Mouse (Mus musculus) hindbrain, embryonic 15.5 days (tissue): ENCODE data around the gene Rab17. TPM values are rescaled to one million over a fixed set of nuclear protein-coding genes. Genes with fewer than 3 reads are reported as not detected.
A peak's percentile ranks its signal among the peaks of the same experiment; 100 is the strongest.

Experiments used
- ATAC-seq: fragments of 200-750 bp; cut with Nextera tagmentation; 2 replicates; pipeline ENCODE4 v1.8.0; 2017; ENCODE audit warnings: low read depth, moderate number of reproducible peaks, moderate TSS enrichment; ENCODE audit not compliant: low FRiP score
- H3K27ac ChIP-seq: fragments of 300-500 bp; sonication (generic); replicated peaks from 2 replicates; pipeline ENCODE4 v1.5.1; 2015; ENCODE audit warnings: mild to moderate bottlenecking, inconsistent platforms
- H3K27me3 ChIP-seq: fragments of 300-500 bp; sonication (generic); 2 replicates; pipeline ENCODE4 v1.6.1; 2015; ENCODE audit warnings: control low read depth, inconsistent platforms
- H3K36me3 ChIP-seq: fragments of 300-500 bp; sonication (generic); 2 replicates; pipeline ENCODE4 v1.6.1; 2015; ENCODE audit warnings: control low read depth, inconsistent platforms
- H3K4me1 ChIP-seq: fragments of 300-500 bp; sonication (generic); replicated peaks from 2 replicates; pipeline ENCODE4 v1.6.1; 2015; ENCODE audit warnings: control low read depth, inconsistent platforms
- H3K4me2 ChIP-seq: fragments of 300-500 bp; sonication (generic); 2 replicates; pipeline ENCODE4 v1.6.1; 2015; ENCODE audit warnings: moderate library complexity, mild to moderate bottlenecking, inconsistent platforms
- H3K4me3 ChIP-seq: fragments of 300-500 bp; sonication (generic); 2 replicates; pipeline ENCODE4 v1.5.1; 2015; ENCODE audit warnings: mild to moderate bottlenecking, inconsistent platforms
- H3K9ac ChIP-seq: fragments of 300-500 bp; sonication (generic); 2 replicates; pipeline ENCODE4 v1.6.1; 2015; ENCODE audit warnings: inconsistent platforms
- H3K9me3 ChIP-seq: fragments of 300-500 bp; sonication (generic); 2 replicates; pipeline ENCODE4 v1.6.1; 2016; ENCODE audit warnings: control low read depth, inconsistent platforms
- WGBS: fragments of 180-500 bp; shearing (Covaris S2); methylation state at CpG from one replicate; pipeline ENCODE4 v1.1.7; 2015; 5-methylcytosine and 5-hydroxymethylcytosine counted together
- polyA plus RNA-seq: library from polyadenylated mRNA; unstranded; fragments of >200 nt; fragmentation: Nextera tagmentation; extraction: Ambion mirVana; gene quantifications from 2 replicates; pipeline ENCODE4 v1.2.1, GENCODE M21; 2015

Gene Rab17
- polyA plus RNA-seq, 1 experiment from 2014 or later = 0.10 TPM

DNA sequence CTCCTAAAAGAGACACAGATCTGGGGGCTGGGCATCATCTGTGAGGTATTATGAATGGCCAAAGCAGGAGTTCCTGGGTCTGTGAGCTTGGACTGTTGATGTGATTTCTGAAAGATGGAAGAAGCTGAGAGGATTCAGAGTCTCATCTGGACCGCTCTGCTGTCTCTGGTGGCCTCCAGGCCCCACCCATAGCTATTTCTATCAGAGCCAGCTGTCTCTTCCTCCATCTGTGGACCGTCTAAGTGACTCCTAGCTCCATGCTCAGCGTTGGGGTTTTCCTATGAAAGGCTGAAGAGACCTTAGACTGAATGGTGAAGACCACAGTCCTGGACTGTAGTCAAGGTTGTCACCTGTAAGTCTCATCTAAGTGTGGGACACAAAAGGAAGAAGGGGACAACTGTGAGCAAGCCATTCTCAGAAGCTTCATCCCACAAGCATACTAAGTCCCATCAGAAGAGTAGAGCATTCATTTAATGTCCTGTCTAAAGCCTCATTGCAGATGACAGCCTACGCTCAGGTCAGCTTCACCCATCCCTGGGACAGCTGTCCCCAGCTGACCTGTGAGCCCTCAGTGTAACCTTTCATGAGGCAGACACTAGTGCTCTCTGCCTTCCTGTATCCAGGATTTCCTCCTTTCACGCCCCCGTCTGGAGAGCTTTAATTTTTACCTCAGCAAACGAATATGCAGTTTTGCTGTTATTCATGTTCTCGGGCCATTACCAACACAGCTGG lies 34.2 kb upstream of the Rab17 start:
- no peak overlapping the region for H3K4me3 ChIP-seq
- no peaks in the 10 kb centered on the region for H3K27me3 ChIP-seq
- H3K4me2 ChIP-seq = no peak overlapping the region
- peaks cover 25% of the 10 kb centered on the region for H3K4me1 ChIP-seq
- H3K36me3 ChIP-seq = no peaks in the 10 kb centered on the region
- no peaks in the 10 kb centered on the region for H3K9me3 ChIP-seq
- no peak overlapping the region for H3K27ac ChIP-seq
- WGBS = 87% methylated on average over 8 of the region's 8 CpGs
- H3K9ac ChIP-seq = no peak overlapping the region
- no peak for ATAC-seq

DNA sequence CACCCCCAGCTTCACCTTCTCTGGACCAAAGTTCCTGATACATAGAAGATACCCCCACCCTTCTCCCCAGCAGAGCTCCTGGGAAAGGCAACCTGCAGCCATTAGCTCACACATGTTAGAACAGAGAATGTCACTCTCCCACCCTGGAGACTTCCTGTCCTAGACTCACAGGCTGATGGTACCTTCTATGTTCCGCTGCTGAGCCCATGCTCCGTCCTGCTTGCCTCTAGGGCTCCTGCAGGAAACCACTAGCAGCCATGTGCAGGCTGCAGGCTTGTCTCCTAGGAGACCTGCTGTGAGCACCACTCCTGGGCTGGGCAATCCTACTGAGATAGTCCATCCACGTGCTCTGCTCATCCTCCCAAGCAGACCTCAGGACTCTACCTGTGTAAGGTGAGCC lies 33.2 kb upstream of the Rab17 start:
- 85% methylated on average over 3 of the region's 3 CpGs for WGBS
- Histone ChIP-seq H3K4me2 (no peak overlapping the region), H3K9me3 (no peaks in the 10 kb centered on the region), H3K36me3 (no peaks in the 10 kb centered on the region), H3K4me3 (no peak overlapping the region), H3K9ac (no peak overlapping the region), H3K27ac (no peak overlapping the region), H3K4me1 (peaks cover 29% of the 10 kb centered on the region), H3K27me3 (no peaks in the 10 kb centered on the region)
- ATAC-seq = no peak

DNA sequence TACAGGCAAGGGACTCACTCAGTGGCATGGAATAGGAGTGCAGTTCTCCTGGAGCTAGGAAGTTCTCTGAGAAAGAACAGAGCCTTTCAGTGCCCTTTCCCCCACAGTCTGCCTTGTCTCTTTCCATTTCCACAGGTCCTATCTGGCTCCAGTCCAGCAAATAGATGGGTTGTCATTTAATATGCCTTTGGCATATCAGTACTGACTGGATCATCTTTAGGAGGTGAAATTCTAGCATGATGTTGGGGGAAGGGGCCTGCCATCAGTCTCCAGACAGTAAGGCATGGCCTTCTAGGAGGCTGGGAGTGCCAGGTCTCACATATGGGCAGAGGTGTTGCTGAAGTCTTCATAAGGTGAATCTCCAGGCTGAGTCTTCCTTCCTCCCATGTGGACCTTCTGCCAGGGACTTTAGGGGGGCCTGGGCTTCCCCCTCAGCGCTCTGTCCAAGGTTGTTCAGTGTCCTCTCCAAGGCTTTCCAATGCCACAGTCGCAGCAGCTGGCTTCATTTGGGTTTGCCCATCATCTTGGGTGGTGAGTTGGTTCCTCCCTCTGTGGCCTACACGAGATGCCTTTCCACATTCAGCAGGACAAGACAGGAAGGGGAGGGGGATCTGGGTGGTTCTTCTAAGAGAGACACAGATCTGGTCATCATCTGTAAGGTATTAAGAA lies 32.5 kb upstream of the Rab17 start:
- Histone ChIP-seq H3K9ac (no peak overlapping the region), H3K27me3 (no peaks in the 10 kb centered on the region), H3K9me3 (no peaks in the 10 kb centered on the region), H3K4me1 (peaks cover 29% of the 10 kb centered on the region), H3K4me3 (no peak overlapping the region), H3K4me2 (no peak overlapping the region), H3K27ac (no peak overlapping the region), H3K36me3 (no peaks in the 10 kb centered on the region)
- WGBS = 94% methylated on average over 3 of the region's 3 CpGs
- ATAC-seq = no peak

DNA sequence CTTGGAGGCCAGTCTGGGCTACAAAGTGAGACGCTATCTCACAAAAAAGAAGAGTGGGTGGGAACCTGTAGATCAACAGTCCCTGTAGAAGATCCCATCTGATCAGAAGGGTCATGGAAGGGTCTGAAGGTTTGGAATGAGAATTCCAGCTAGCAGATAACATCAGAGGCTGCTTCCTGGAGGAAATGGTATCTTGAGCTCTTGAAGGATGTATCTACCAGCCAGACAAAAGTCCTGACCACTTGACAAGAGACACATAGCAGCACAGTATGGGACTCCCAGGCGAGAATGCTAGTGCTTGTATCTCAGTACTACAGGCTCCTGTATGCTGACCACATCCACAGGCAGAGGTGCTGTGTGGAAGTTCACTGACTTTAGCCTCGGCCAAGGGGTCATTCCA lies 31.6 kb upstream of the Rab17 start:
- Histone ChIP-seq H3K36me3 (no peaks in the 10 kb centered on the region), H3K9me3 (no peaks in the 10 kb centered on the region), H3K4me2 (no peak overlapping the region), H3K4me3 (no peak overlapping the region), H3K27me3 (no peaks in the 10 kb centered on the region), H3K9ac (no peak overlapping the region), H3K27ac (no peak overlapping the region), H3K4me1 (peaks cover 29% of the 10 kb centered on the region)
- ATAC-seq = no peak
- 96% methylated on average over 3 of the region's 3 CpGs for WGBS

DNA sequence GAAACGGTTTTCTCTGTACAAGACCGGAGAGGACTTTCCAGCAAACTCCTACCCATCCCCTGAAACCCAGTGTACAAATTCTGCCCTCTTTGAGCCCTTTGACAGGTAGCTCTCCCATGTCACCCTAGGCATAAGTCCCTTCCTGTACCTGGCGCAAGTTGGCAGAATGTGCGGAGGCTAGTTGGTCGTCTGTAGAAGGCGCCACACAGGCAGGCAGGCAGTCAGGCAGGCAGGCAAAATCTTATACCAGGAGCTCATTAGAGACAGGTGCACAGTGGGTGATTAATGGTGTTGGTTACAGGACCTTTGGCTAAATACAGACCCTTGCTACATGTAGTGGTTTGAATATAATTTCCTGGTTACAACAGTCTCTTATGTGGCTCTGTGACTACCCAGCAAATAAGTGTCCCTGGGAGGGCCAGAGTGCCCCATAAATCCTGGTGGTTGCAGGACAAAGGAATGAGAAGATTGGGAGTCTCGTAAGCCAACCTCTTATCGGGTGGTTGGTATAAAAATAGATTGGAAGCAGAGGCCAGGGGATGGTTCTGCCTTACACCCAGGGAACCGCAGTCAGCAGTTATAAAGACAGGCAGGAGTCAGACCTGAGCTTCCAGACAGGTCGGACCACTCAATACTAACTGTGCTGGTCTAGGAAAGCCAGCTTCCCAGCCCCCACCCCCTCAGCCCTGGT lies 30.6 kb upstream of the Rab17 start:
- WGBS = 65% methylated on average over 10 of the region's 10 CpGs
- H3K36me3 ChIP-seq = no peaks in the 10 kb centered on the region
- peaks cover 29% of the 10 kb centered on the region for H3K4me1 ChIP-seq
- H3K9ac ChIP-seq = no peak overlapping the region
- H3K27ac ChIP-seq = no peak overlapping the region
- ATAC-seq = 0 out of 2 replicates have a peak, but pooled peaks have one; percentile 4
- no peaks in the 10 kb centered on the region for H3K27me3 ChIP-seq
- H3K4me3 ChIP-seq = peak overlapping the region; percentile 62
- H3K9me3 ChIP-seq = no peaks in the 10 kb centered on the region
- peak overlapping the region; percentile 90 for H3K4me2 ChIP-seq

DNA sequence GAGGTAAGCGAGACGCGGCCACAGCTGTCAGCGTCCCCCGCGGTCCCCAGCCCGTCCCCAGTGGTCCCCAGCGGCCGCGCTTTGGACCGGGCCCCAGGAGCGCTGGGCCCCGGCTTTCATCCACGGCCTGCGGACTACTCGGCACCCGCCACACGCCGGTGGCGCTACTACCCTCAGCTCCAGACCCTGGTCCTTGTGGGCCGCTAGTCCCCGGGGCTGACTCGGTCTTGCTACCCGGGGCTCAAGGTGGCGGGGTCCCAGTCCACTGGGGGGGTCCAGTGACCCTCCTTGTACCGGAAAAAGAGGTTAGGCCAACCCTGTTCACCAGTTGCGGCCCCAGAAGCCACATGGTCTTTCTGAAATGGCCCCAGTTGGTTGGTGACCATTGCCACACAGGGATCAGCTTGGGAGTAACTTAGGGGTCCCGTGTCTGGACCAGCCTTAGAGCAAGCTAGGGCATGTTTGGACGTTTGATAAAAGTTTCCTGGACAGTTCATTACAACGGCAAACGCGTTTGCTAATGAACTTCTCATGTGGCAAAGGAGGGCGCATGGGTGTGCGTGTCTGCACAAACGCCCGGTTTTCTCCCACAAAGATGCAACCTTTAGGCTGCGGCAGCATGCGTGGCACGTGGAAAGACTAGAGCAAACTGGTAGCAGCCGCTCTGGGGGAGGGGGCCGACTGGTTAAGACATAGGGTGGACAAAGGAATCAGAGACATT lies 29.6 kb upstream of the Rab17 start:
- H3K4me1 ChIP-seq = peaks cover 29% of the 10 kb centered on the region
- peak overlapping the region; percentile 79 for H3K9ac ChIP-seq
- peak overlapping the region; percentile 62 for H3K4me3 ChIP-seq
- H3K27me3 ChIP-seq = no peaks in the 10 kb centered on the region
- peak; percentile 77 for ATAC-seq
- H3K9me3 ChIP-seq = no peaks in the 10 kb centered on the region
- peak overlapping the region; percentile 90 for H3K4me2 ChIP-seq
- peak overlapping the region; percentile 73 for H3K27ac ChIP-seq
- under 1% methylated on average over 24 of the region's 41 CpGs for WGBS
- H3K36me3 ChIP-seq = no peaks in the 10 kb centered on the region

DNA sequence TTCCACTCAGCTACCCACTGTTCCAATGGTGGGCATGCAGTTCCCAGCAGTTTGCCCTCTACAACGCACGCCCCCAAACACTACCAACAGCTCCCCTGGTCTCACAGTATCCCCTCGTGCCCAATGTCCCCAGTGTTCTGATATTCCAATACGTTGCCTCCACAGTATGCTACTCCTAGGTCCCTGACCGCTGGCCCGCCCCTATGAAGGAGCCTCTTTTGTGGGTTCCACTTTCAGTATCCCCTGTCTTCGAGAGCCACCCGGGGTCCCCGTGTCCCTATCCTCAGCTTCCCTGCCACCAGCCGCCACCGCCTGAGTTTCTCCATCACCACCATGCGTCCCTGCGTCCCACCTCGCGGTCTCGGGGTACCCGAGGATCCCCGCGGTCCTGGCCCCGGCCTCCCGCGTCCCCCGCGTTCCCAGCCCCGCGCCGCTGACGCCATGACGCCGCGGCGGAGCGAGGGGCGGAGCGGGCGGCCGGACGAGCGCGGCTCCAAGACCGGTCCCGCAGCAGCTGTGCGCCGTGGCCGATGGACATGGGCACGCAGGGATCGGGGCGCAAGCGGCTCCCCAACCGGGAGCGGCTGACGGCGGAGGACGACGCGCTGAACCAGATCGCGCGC lies 28.9 kb upstream of the Rab17 start, which contains the start of gene Lrrfip1:
Gene Lrrfip1, plus strand, starts transcription at position 470 of the 623 bp plus-strand sequence.
- Histone ChIP-seq H3K36me3 (no peaks in the 10 kb centered on the region), H3K27ac (peak within 1 kb of the TSS; percentile 73), H3K9me3 (no peaks in the 10 kb centered on the region), H3K4me3 (peak within 1 kb of the TSS; percentile 62), H3K4me1 (peaks cover 29% of the 10 kb centered on the region), H3K9ac (peak within 1 kb of the TSS; percentile 79), H3K27me3 (no peaks in the 10 kb centered on the region), H3K4me2 (peak within 1 kb of the TSS; percentile 90)
- WGBS = 1% methylated on average over 58 of the region's 59 CpGs
- peak; percentile 90 for ATAC-seq

DNA sequence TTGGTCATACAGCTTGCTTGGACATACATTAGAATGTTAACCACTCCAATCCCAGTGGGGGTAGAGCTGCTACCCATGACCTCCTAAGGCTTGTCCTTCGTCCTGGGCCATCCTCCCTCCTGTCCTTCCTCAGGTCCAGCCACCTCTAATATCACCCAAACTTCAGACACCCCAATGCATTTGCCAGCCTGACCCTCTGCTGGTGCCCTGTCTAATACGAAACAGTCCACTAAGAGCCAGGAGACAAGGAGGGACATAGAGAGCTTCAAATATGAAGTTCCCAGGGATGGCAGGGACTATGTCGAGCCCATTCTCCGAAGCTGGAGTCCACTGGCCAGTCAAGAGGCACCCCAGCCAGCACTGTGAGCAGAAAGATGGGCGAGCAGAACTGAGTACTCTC lies 28.2 kb upstream of the Rab17 start:
- Histone ChIP-seq H3K27me3 (no peaks in the 10 kb centered on the region), H3K9me3 (no peaks in the 10 kb centered on the region), H3K4me2 (peak overlapping the region; percentile 90), H3K4me3 (peak overlapping the region; percentile 62), H3K9ac (no peak overlapping the region), H3K36me3 (no peaks in the 10 kb centered on the region), H3K4me1 (peaks cover 29% of the 10 kb centered on the region), H3K27ac (no peak overlapping the region)
- WGBS = 92% methylated on average over 5 of the region's 5 CpGs
- no peak for ATAC-seq

DNA sequence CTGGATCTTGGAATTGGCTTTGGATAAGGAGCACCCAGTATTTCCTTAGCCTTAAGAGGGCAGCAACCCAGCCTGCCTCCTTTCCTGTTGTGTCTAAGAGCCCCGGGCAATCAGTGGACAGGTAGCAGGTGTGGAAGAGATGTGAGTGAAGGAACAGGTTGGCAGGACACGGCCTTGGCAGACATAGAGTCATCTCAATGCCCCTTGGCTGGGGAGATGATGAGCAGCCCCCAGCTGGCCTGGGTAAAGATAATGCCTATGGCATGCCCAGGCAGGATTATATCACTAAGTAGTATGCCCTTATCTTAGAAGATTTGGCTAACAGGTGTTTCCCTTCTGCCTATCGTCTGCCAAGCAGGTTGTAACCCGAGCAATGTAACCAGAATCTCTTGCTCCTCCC lies 27.7 kb upstream of the Rab17 start:
- Histone ChIP-seq H3K27me3 (no peaks in the 10 kb centered on the region), H3K4me3 (no peak overlapping the region), H3K36me3 (no peaks in the 10 kb centered on the region), H3K9ac (no peak overlapping the region), H3K4me1 (peaks cover 29% of the 10 kb centered on the region), H3K4me2 (no peak overlapping the region), H3K27ac (no peak overlapping the region), H3K9me3 (no peaks in the 10 kb centered on the region)
- ATAC-seq = no peak
- 85% methylated on average over 4 of the region's 4 CpGs for WGBS

DNA sequence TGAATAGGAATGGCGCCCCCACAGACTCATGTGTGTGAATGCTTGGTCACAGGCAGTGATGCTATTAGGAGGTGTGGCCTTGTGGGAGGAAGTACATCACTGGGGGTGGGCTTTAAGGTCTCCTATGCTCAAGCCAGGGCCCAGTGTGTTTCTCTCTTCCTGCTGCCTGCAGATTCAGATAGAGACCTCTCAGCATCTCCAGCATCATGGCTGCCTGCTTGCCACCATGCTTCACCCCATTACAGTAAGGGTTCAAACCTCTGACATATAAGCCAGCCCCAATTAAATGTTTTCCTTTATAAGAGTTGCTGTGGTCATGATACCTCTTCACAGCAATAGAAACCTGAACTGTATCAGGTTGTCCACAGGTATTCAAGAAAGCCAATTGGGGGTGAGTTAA lies 26.5 kb upstream of the Rab17 start:
- Histone ChIP-seq H3K27ac (no peak overlapping the region), H3K27me3 (no peaks in the 10 kb centered on the region), H3K4me3 (no peak overlapping the region), H3K4me2 (no peak overlapping the region), H3K4me1 (peaks cover 20% of the 10 kb centered on the region), H3K9ac (no peak overlapping the region), H3K9me3 (no peaks in the 10 kb centered on the region), H3K36me3 (no peaks in the 10 kb centered on the region)
- WGBS = 91% methylated on average over 1 of the region's 1 CpGs
- no peak for ATAC-seq

DNA sequence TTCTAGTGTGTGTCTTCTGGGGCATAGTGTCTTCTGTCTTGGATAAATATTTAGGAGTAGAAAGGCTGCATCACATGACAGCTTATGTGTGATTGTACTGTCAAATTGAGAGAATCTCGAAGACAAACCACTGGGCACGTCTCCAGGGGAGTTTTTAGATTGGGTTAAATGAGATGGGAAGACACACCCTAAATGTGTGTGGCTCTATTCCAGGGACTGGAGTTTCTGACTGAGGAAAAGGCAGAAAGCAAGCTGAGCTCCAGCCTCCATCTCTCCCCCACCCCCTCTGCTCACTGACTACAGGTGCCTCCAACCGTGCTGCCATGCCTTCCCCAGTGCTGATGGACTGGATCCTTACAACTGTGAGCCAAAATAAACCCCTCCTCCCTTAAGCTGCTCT lies 11.9 kb upstream of the Rab17 start:
- 74% methylated on average over 3 of the region's 3 CpGs for whole genome bisulfite sequencing
- H3K36me3 ChIP-seq = no peaks in the 10 kb centered on the region

More for the DNA sequence above, 11.9 kb upstream of the Rab17 start:
- Histone ChIP-seq H3K27me3 (no peaks in the 10 kb centered on the region), H3K27ac (no peak overlapping the region), H3K9ac (no peak overlapping the region), H3K4me3 (no peak overlapping the region), H3K4me1 (no peaks in the 10 kb centered on the region), H3K4me2 (no peak overlapping the region), H3K9me3 (no peaks in the 10 kb centered on the region)
- no peak for ATAC-seq
